Mouse (Mus musculus): ENCODE measurements at regions not wholly inside any gene's neighbourhood (a gene's known extent, or its start where the extent isn't known, plus 50 kb on each side); places are given as distances from the start of the nearest gene placed in this dataset.

- no peaks in the 10 kb centered on the region for H3K27me3 ChIP-seq (ENCODE audit: control insufficient read depth, insufficient read depth, low read length)
- no peaks in the 10 kb centered on the region for H3K4me1 ChIP-seq (ENCODE audit: control insufficient read depth, insufficient read depth, low read length)
- no peak overlapping the region for H3K4me2 ChIP-seq (replicated peaks; ENCODE audit: low read depth, low read length)
- H3K9ac ChIP-seq (ENCODE audit: low read depth, low read length), result no peak overlapping the region
- H3K4me3 ChIP-seq (ENCODE audit: low read length), result no peak overlapping the region
- H3K27ac ChIP-seq (ENCODE audit: low read depth, low read length), result no peak overlapping the region
- no peak for ATAC-seq (ENCODE audit: low FRiP score, low TSS enrichment)
- H3K9me3 ChIP-seq (ENCODE audit: control insufficient read depth, low read length), result no peaks in the 10 kb centered on the region
- no peaks in the 10 kb centered on the region for H3K36me3 ChIP-seq (ENCODE audit: control insufficient read depth, insufficient read depth, low read length)
- 85% methylated on average over 6 of the region's 6 CpGs for WGBS
Observed at GRCm38 (mm10) chr13:101915542-101915941, 147.5 kb upstream of the Pik3r1 start.

- Histone ChIP-seq H3K27me3 (ENCODE audit: control insufficient read depth, insufficient read depth, low read length) (no peaks in the 10 kb centered on the region), H3K36me3 (ENCODE audit: control insufficient read depth, insufficient read depth, low read length) (no peaks in the 10 kb centered on the region), H3K4me2 (replicated peaks; ENCODE audit: low read depth, low read length) (no peak overlapping the region), H3K9ac (ENCODE audit: low read depth, low read length) (no peak overlapping the region), H3K4me1 (ENCODE audit: control insufficient read depth, insufficient read depth, low read length) (no peaks in the 10 kb centered on the region), H3K9me3 (ENCODE audit: control insufficient read depth, low read length) (no peaks in the 10 kb centered on the region), H3K27ac (ENCODE audit: low read depth, low read length) (no peak overlapping the region), H3K4me3 (ENCODE audit: low read length) (no peak overlapping the region)
- no peak for ATAC-seq (ENCODE audit: low FRiP score, low TSS enrichment)
- WGBS, result 77% methylated on average over 6 of the region's 6 CpGs
Observed at GRCm38 (mm10) chr13:101915948-101916594, 148.1 kb upstream of the Pik3r1 start.

- Histone ChIP-seq H3K27ac (ENCODE audit: low read depth, low read length) (no peak overlapping the region), H3K4me2 (replicated peaks; ENCODE audit: low read depth, low read length) (no peak overlapping the region), H3K36me3 (ENCODE audit: control insufficient read depth, insufficient read depth, low read length) (no peaks in the 10 kb centered on the region), H3K9ac (ENCODE audit: low read depth, low read length) (no peak overlapping the region), H3K4me3 (ENCODE audit: low read length) (no peak overlapping the region), H3K27me3 (ENCODE audit: control insufficient read depth, insufficient read depth, low read length) (no peaks in the 10 kb centered on the region), H3K9me3 (ENCODE audit: control insufficient read depth, low read length) (no peaks in the 10 kb centered on the region), H3K4me1 (ENCODE audit: control insufficient read depth, insufficient read depth, low read length) (no peaks in the 10 kb centered on the region)
- ATAC-seq (ENCODE audit: low FRiP score, low TSS enrichment), result no peak
- 75% methylated on average over 5 of the region's 5 CpGs for WGBS
Observed at GRCm38 (mm10) chr13:101916876-101917275, 148.9 kb upstream of the Pik3r1 start.

- Histone ChIP-seq H3K4me1 (ENCODE audit: control insufficient read depth, insufficient read depth, low read length) (no peaks in the 10 kb centered on the region), H3K4me3 (ENCODE audit: low read length) (no peak overlapping the region), H3K27ac (ENCODE audit: low read depth, low read length) (no peak overlapping the region), H3K9me3 (ENCODE audit: control insufficient read depth, low read length) (no peaks in the 10 kb centered on the region), H3K9ac (ENCODE audit: low read depth, low read length) (no peak overlapping the region), H3K36me3 (ENCODE audit: control insufficient read depth, insufficient read depth, low read length) (no peaks in the 10 kb centered on the region), H3K27me3 (ENCODE audit: control insufficient read depth, insufficient read depth, low read length) (no peaks in the 10 kb centered on the region), H3K4me2 (replicated peaks; ENCODE audit: low read depth, low read length) (no peak overlapping the region)
- ATAC-seq (ENCODE audit: low FRiP score, low TSS enrichment), result no peak
- 77% methylated on average over 3 of the region's 3 CpGs for WGBS
Observed at GRCm38 (mm10) chr13:101918185-101918584, 150.2 kb upstream of the Pik3r1 start.

GRCm38 (mm10) chr13:101919266-101919665 lies 151.2 kb upstream of the Pik3r1 start:
- Histone ChIP-seq H3K27me3 (ENCODE audit: control insufficient read depth, insufficient read depth, low read length) (no peaks in the 10 kb centered on the region), H3K4me1 (ENCODE audit: control insufficient read depth, insufficient read depth, low read length) (no peaks in the 10 kb centered on the region), H3K9me3 (ENCODE audit: control insufficient read depth, low read length) (no peaks in the 10 kb centered on the region), H3K36me3 (ENCODE audit: control insufficient read depth, insufficient read depth, low read length) (no peaks in the 10 kb centered on the region), H3K27ac (ENCODE audit: low read depth, low read length) (no peak overlapping the region), H3K9ac (ENCODE audit: low read depth, low read length) (no peak overlapping the region), H3K4me3 (ENCODE audit: low read length) (no peak overlapping the region), H3K4me2 (replicated peaks; ENCODE audit: low read depth, low read length) (no peak overlapping the region)
- no peak for ATAC-seq (ENCODE audit: low FRiP score, low TSS enrichment)
- 62% methylated on average over 5 of the region's 5 CpGs for WGBS

GRCm38 (mm10) chr13:101920384-101920783 lies 152.4 kb upstream of the Pik3r1 start:
- Histone ChIP-seq H3K27ac (ENCODE audit: low read depth, low read length) (no peak overlapping the region), H3K4me2 (replicated peaks; ENCODE audit: low read depth, low read length) (no peak overlapping the region), H3K4me1 (ENCODE audit: control insufficient read depth, insufficient read depth, low read length) (no peaks in the 10 kb centered on the region), H3K27me3 (ENCODE audit: control insufficient read depth, insufficient read depth, low read length) (no peaks in the 10 kb centered on the region), H3K4me3 (ENCODE audit: low read length) (no peak overlapping the region), H3K9me3 (ENCODE audit: control insufficient read depth, low read length) (no peaks in the 10 kb centered on the region), H3K9ac (ENCODE audit: low read depth, low read length) (no peak overlapping the region), H3K36me3 (ENCODE audit: control insufficient read depth, insufficient read depth, low read length) (no peaks in the 10 kb centered on the region)
- no peak for ATAC-seq (ENCODE audit: low FRiP score, low TSS enrichment)
- WGBS, result 49% methylated on average over 3 of the region's 3 CpGs

GRCm38 (mm10) chr13:101924637-101925036 lies 156.6 kb upstream of the Pik3r1 start:
- H3K4me3 ChIP-seq (ENCODE audit: low read length), result no peak overlapping the region
- H3K4me2 ChIP-seq (replicated peaks; ENCODE audit: low read depth, low read length), result no peak overlapping the region
- H3K4me1 ChIP-seq (ENCODE audit: control insufficient read depth, insufficient read depth, low read length), result no peaks in the 10 kb centered on the region
- no peaks in the 10 kb centered on the region for H3K9me3 ChIP-seq (ENCODE audit: control insufficient read depth, low read length)
- H3K36me3 ChIP-seq (ENCODE audit: control insufficient read depth, insufficient read depth, low read length), result no peaks in the 10 kb centered on the region
- no peak overlapping the region for H3K9ac ChIP-seq (ENCODE audit: low read depth, low read length)
- no peak for ATAC-seq (ENCODE audit: low FRiP score, low TSS enrichment)
- H3K27ac ChIP-seq (ENCODE audit: low read depth, low read length), result no peak overlapping the region
- no peaks in the 10 kb centered on the region for H3K27me3 ChIP-seq (ENCODE audit: control insufficient read depth, insufficient read depth, low read length)
- 96% methylated on average over 2 of the region's 2 CpGs for WGBS

- no peak for ATAC-seq (ENCODE audit: low FRiP score, low TSS enrichment)
- WGBS, result 95% methylated on average over 4 of the region's 4 CpGs
Observed at GRCm38 (mm10) chr13:101931264-101931663, 163.2 kb upstream of the Pik3r1 start.

GRCm38 (mm10) chr13:101931882-101932281 lies 163.9 kb upstream of the Pik3r1 start:
- Histone ChIP-seq H3K4me3 (ENCODE audit: low read length) (no peak overlapping the region), H3K27me3 (ENCODE audit: control insufficient read depth, insufficient read depth, low read length) (no peaks in the 10 kb centered on the region), H3K4me2 (replicated peaks; ENCODE audit: low read depth, low read length) (no peak overlapping the region), H3K9me3 (ENCODE audit: control insufficient read depth, low read length) (no peaks in the 10 kb centered on the region), H3K27ac (ENCODE audit: low read depth, low read length) (no peak overlapping the region), H3K9ac (ENCODE audit: low read depth, low read length) (no peak overlapping the region), H3K36me3 (ENCODE audit: control insufficient read depth, insufficient read depth, low read length) (no peaks in the 10 kb centered on the region), H3K4me1 (ENCODE audit: control insufficient read depth, insufficient read depth, low read length) (0 out of 2 replicates have a peak, but pooled peaks cover 3% of the 10 kb centered on the region)
- WGBS, result 73% methylated on average over 1 of the region's 1 CpGs
- no peak for ATAC-seq (ENCODE audit: low FRiP score, low TSS enrichment)

More at GRCm38 (mm10) chr13:101931264-101931663, 163.2 kb upstream of the Pik3r1 start:
- Histone ChIP-seq H3K36me3 (ENCODE audit: control insufficient read depth, insufficient read depth, low read length) (no peaks in the 10 kb centered on the region), H3K4me2 (replicated peaks; ENCODE audit: low read depth, low read length) (no peak overlapping the region), H3K4me1 (ENCODE audit: control insufficient read depth, insufficient read depth, low read length) (0 out of 2 replicates have a peak, but pooled peaks cover 3% of the 10 kb centered on the region), H3K27ac (ENCODE audit: low read depth, low read length) (no peak overlapping the region), H3K9me3 (ENCODE audit: control insufficient read depth, low read length) (no peaks in the 10 kb centered on the region), H3K9ac (ENCODE audit: low read depth, low read length) (no peak overlapping the region), H3K27me3 (ENCODE audit: control insufficient read depth, insufficient read depth, low read length) (no peaks in the 10 kb centered on the region), H3K4me3 (ENCODE audit: low read length) (no peak overlapping the region)
